Mouse (Mus musculus) urinary bladder, postnatal 36 days (tissue): ENCODE results near the gene Olfr688.

Experiments
- DNase-seq, 2 experiments: peaks; one replicate each; pipeline ENCODE4 v3.0.0; 2022; ENCODE audit warnings: low spot score in 2 of 2, mixed read lengths in 1 of 2

Gene Olfr688

GRCm38 (mm10) chr7:105287795-105288194 is at the start of gene Olfr688:
TSS of gene Olfr688 (plus strand) at chr7:105288095.
- DNase-seq, result no peak

- no peak for DNase-seq
Observed at GRCm38 (mm10) chr7:105247671-105248070, 40.2 kb upstream of the Olfr688 start.

- DNase-seq, result no peak
Observed at GRCm38 (mm10) chr7:105248197-105248596, 39.7 kb upstream of the Olfr688 start.

- DNase-seq, result peak in 1 of 2 experiments; percentile 5
Observed at GRCm38 (mm10) chr7:105256656-105257055, 31.2 kb upstream of the Olfr688 start.

- no peak for DNase-seq
Observed at GRCm38 (mm10) chr7:105272426-105272825, 15.5 kb upstream of the Olfr688 start.

GRCm38 (mm10) chr7:105290051-105290450 is 2.2 kb downstream of the Olfr688 start:
- DNase-seq, result no peak

GRCm38 (mm10) chr7:105310865-105311264 is 23.0 kb downstream of the Olfr688 start, which contains the start of gene Olfr689:
TSS of gene Olfr689 (plus strand) at chr7:105311165.
- DNase-seq, result no peak

GRCm38 (mm10) chr7:105325302-105325701 is 37.4 kb downstream of the Olfr688 start:
- no peak for DNase-seq

- DNase-seq, result no peak
Observed at GRCm38 (mm10) chr7:105334004-105334403, 46.1 kb downstream of the Olfr688 start, which contains the start of gene Olfr690. TSS of gene Olfr690 (minus strand) at chr7:105334104.
